Mouse (Mus musculus): ENCODE measurements around the gene Gnai3. TPM values are rescaled to one million over a fixed set of nuclear protein-coding genes. Genes with fewer than 3 reads are reported as not detected.
A peak's percentile ranks its signal among the peaks of the same experiment; 100 is the strongest.

Gene Gnai3
- polyA plus RNA-seq, 1 experiment from 2014 or later, result 146 TPM

DNA sequence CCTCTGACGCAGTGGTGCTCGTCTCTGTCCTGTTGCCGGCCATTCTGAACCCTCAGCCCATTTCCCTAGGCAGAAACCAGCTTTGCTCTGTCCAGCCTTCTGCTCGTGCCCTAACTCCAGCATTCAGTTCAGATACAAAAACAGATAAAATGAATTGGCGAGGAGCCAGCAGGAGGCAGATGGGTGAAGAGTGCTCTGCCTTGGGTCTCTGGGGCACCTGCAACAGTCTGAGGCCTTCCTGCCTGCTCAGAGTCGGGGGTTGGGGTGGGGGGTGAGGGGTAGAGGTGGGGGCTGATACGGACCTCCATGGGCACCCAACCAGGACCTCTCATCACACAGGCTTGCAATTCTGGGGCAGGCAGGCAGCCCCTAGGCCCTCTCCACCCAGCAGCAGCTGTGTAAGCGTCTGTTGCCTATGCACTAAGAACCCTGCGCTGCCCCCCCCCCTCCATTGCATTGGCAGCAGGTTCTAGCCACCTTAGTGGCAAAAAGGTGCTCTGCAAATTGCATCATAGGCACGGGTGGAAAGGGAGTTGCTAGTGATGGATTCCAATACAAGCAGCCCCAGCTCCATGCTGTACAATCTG is 72.9 kb downstream of the Gnai3 start:
- H3K4me3 ChIP-seq (ENCODE audit: low read depth, low read length), result no peak overlapping the region
- H3K27me3 ChIP-seq (replicated peaks; ENCODE audit: control insufficient read depth, insufficient read depth, low read length), result no peaks in the 10 kb centered on the region
- ATAC-seq (replicated peaks; ENCODE audit: low FRiP score) (no peak), DNase-seq (ENCODE audit: low spot score) (no peak)
- peaks cover 14% of the 10 kb centered on the region for H3K4me1 ChIP-seq (replicated peaks; ENCODE audit: control insufficient read depth, insufficient read depth, low read length)
- H3K4me2 ChIP-seq, result no peak overlapping the region
- H3K9me3 ChIP-seq (ENCODE audit: control insufficient read depth, low read length), result no peaks in the 10 kb centered on the region
- no peak overlapping the region for H3K9ac ChIP-seq (ENCODE audit: low read depth, low read length)
- no peak overlapping the region for H3K27ac ChIP-seq (ENCODE audit: low read depth, low read length)
- H3K36me3 ChIP-seq (ENCODE audit: control insufficient read depth, insufficient read depth, low read length), result peaks cover 41% of the 10 kb centered on the region
- 83% methylated on average over 10 of the region's 10 CpGs for WGBS

DNA sequence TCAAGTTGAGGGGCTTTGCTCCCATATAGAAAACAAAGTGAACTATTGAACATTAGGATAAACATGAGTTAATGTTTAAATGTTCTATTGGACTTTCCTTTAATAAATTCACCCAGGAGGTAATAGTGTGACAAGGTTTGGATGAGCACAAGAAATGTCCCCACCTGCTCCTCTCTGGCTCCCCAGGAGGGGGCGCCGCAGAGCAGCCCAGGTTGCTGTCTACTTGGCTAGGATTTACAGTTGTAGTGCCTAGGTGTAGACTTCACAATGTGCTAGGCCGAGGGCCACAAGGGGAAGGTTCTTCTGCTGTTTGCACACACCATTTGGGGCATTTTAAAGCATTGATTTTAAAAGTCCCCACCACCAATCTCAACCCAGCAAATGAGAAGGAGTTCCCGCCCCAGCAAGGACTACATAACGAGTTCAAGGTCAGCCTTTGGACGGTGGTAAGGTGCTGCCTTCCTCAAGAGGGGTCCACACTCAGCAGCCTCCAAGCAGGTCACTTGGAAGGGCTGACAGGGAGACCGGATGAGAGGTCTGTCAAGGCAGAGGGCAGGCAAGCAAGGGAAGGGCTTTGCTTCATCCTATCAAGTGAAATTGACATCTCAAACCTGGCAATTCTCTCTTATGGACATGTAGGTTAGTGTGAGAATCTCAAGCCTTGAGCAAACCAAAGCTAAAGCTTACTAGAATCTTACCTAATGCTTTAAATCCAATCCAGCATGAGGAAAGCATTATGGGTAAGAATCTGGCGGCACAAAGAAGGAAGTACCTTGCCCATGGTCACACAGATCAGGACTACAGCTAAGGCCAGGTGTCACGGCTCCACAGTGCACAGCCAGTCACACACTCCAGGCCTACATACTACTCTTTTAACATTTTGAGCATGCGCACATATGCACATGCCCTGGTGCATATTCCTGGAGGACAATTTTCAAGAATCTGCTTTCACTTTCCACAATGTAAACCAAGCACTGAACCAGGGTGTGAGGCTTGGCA is 75.4 kb downstream of the Gnai3 start:
- Histone ChIP-seq H3K4me1 (replicated peaks; ENCODE audit: control insufficient read depth, insufficient read depth, low read length) (peaks cover 15% of the 10 kb centered on the region), H3K9ac (ENCODE audit: low read depth, low read length) (no peak overlapping the region), H3K4me2 (no peak overlapping the region), H3K36me3 (ENCODE audit: control insufficient read depth, insufficient read depth, low read length) (peaks cover 17% of the 10 kb centered on the region), H3K27ac (ENCODE audit: low read depth, low read length) (no peak overlapping the region; the same call in 1 of the 2 replicates), H3K4me3 (ENCODE audit: low read depth, low read length) (no peak overlapping the region), H3K9me3 (ENCODE audit: control insufficient read depth, low read length) (no peaks in the 10 kb centered on the region), H3K27me3 (replicated peaks; ENCODE audit: control insufficient read depth, insufficient read depth, low read length) (no peaks in the 10 kb centered on the region)
- ATAC-seq (replicated peaks; ENCODE audit: low FRiP score) (peak; percentile 52; the same call in 1 of the 2 replicates), DNase-seq (ENCODE audit: low spot score) (peak; percentile 74)
- WGBS, result 60% methylated on average over 10 of the region's 10 CpGs

DNA sequence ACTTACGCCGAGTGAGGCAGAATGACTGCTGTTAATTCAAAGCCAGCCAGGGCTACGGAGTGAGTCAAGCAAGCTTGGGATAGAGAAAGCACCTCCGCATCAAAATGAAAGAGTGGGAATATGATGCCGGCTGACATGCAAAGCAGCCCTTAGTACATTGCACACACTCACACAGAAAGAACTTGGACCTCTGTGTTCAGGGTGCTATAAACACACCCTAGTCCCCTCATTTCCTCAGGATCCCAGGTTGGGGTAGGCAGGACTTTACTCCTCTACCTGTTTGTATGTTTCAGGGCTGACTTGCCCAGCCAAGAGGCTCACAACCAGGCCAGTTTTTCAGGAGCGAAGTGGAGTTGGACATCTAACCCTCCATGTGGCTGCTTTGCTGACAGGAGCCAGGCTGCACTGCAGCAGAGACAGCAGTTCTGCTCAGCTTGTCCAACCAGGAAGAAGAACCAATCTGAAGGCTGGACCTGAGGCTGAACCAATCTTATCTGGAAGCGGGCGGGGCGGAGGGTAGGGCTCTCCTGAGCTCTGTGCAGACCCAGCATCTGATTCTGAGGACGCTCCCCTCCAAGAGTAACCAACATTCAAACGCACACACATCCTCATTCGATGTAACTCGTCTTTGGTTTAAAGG is 76.6 kb downstream of the Gnai3 start:
- Histone ChIP-seq H3K36me3 (ENCODE audit: control insufficient read depth, insufficient read depth, low read length) (peaks cover 6% of the 10 kb centered on the region), H3K4me1 (replicated peaks; ENCODE audit: control insufficient read depth, insufficient read depth, low read length) (peaks cover 17% of the 10 kb centered on the region), H3K27ac (ENCODE audit: low read depth, low read length) (no peak overlapping the region), H3K9ac (ENCODE audit: low read depth, low read length) (no peak overlapping the region), H3K27me3 (replicated peaks; ENCODE audit: control insufficient read depth, insufficient read depth, low read length) (no peaks in the 10 kb centered on the region), H3K4me3 (ENCODE audit: low read depth, low read length) (no peak overlapping the region), H3K4me2 (peak overlapping the region; percentile 31), H3K9me3 (ENCODE audit: control insufficient read depth, low read length) (no peaks in the 10 kb centered on the region)
- ATAC-seq (replicated peaks; ENCODE audit: low FRiP score) (no peak; the same call in 1 of the 2 replicates), DNase-seq (ENCODE audit: low spot score) (no peak)
- 51% methylated on average over 13 of the region's 13 CpGs for WGBS

DNA sequence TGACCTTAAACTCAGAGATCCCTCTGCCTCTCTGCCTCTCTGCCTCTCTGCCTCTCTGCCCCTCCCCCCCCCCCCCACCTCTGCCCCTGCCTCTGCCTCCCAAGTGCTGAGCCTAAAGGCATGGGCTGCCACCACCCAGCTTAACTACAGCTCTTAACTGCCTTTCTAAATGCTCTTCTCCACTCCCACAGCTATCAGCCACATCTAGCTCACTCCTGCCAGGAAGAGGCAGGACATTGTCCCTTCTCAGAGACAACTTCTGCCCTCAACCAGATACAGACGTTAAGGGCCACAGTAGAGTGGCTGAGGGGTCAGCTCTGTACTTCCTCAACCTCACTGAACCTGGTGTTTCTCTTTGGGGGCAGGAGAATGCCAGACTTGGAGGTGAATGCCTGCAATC is 77.1 kb downstream of the Gnai3 start:
- H3K4me1 ChIP-seq (replicated peaks; ENCODE audit: control insufficient read depth, insufficient read depth, low read length), result peaks cover 17% of the 10 kb centered on the region
- no peaks in the 10 kb centered on the region for H3K9me3 ChIP-seq (ENCODE audit: control insufficient read depth, low read length)
- peaks cover 6% of the 10 kb centered on the region for H3K36me3 ChIP-seq (ENCODE audit: control insufficient read depth, insufficient read depth, low read length)
- no peak overlapping the region for H3K4me3 ChIP-seq (ENCODE audit: low read depth, low read length)
- no peaks in the 10 kb centered on the region for H3K27me3 ChIP-seq (replicated peaks; ENCODE audit: control insufficient read depth, insufficient read depth, low read length)
- H3K4me2 ChIP-seq, result no peak overlapping the region
- no peak overlapping the region for H3K9ac ChIP-seq (ENCODE audit: low read depth, low read length)
- 3% methylated on average over 1 of the region's 1 CpGs for WGBS
- DNase-seq (ENCODE audit: low spot score) (no peak), ATAC-seq (replicated peaks; ENCODE audit: low FRiP score) (no peak)
- no peak overlapping the region for H3K27ac ChIP-seq (ENCODE audit: low read depth, low read length)

DNA sequence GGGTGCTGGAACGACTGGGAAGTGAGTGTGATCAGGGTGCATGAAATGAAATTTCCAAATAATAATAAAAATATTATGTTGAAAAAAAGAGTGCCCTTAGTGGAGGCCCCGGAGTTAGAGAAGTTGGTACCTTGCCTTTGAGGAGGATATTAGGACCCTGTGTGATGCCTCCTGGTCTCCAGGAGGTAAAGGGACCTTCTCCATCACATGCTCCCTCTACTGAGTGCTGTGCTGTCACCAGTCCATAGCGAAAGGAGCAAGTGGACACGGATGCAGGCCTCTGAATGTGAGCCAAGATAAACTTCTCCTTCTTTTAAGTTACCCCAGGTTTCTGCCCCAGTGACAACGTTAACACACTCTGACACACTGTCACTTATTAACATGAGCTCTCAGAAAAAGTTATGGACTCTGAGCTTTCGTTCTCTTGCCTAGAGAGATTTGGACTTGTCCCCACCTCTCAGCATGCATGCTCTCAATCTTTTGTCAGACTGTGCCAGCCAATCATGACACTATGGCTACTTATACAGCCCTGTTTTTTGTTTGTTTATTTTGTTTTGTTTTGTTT is 78.5 kb downstream of the Gnai3 start:
- H3K27me3 ChIP-seq (replicated peaks; ENCODE audit: control insufficient read depth, insufficient read depth, low read length), result no peaks in the 10 kb centered on the region
- H3K4me1 ChIP-seq (replicated peaks; ENCODE audit: control insufficient read depth, insufficient read depth, low read length), result peaks cover 17% of the 10 kb centered on the region
- no peaks in the 10 kb centered on the region for H3K36me3 ChIP-seq (ENCODE audit: control insufficient read depth, insufficient read depth, low read length)
- no peak overlapping the region for H3K9ac ChIP-seq (ENCODE audit: low read depth, low read length)
- H3K4me3 ChIP-seq (ENCODE audit: low read depth, low read length), result no peak overlapping the region
- no peaks in the 10 kb centered on the region for H3K9me3 ChIP-seq (ENCODE audit: control insufficient read depth, low read length)
- ATAC-seq (replicated peaks; ENCODE audit: low FRiP score) (no peak), DNase-seq (ENCODE audit: low spot score) (no peak)
- no peak overlapping the region for H3K4me2 ChIP-seq
- 68% methylated on average over 6 of the region's 6 CpGs for WGBS
- no peak overlapping the region for H3K27ac ChIP-seq (ENCODE audit: low read depth, low read length)

DNA sequence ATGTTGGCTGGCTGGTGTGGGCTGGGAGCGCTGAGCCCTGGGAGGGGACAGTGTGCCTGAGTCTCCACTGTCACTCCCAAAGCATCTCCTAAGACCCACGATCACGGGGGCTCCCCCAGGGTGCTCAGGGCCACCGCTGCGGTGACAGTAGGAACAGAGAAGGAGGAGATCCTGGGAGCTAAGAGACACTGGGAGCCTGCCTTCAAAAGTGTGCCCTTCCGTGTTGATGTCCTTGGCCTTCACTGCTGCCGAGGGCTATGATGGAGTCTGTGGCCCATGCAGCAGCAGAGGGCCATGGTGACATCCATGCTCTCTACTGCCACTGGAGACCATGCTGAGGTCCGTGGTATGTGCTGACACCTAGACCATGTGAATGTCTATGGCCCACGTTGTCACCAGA is 80.4 kb downstream of the Gnai3 start:
- 73% methylated on average over 9 of the region's 9 CpGs for WGBS
- H3K4me3 ChIP-seq (ENCODE audit: low read depth, low read length), result no peak overlapping the region
- no peak overlapping the region for H3K9ac ChIP-seq (ENCODE audit: low read depth, low read length)
- no peak overlapping the region for H3K27ac ChIP-seq (ENCODE audit: low read depth, low read length)
- H3K9me3 ChIP-seq (ENCODE audit: control insufficient read depth, low read length), result no peaks in the 10 kb centered on the region
- H3K4me2 ChIP-seq, result no peak overlapping the region
- H3K27me3 ChIP-seq (replicated peaks; ENCODE audit: control insufficient read depth, insufficient read depth, low read length), result no peaks in the 10 kb centered on the region
- H3K4me1 ChIP-seq (replicated peaks; ENCODE audit: control insufficient read depth, insufficient read depth, low read length), result peaks cover 17% of the 10 kb centered on the region
- no peak for ATAC-seq (replicated peaks; ENCODE audit: low FRiP score)
- H3K36me3 ChIP-seq (ENCODE audit: control insufficient read depth, insufficient read depth, low read length), result no peaks in the 10 kb centered on the region
- no peak for DNase-seq (ENCODE audit: low spot score)

DNA sequence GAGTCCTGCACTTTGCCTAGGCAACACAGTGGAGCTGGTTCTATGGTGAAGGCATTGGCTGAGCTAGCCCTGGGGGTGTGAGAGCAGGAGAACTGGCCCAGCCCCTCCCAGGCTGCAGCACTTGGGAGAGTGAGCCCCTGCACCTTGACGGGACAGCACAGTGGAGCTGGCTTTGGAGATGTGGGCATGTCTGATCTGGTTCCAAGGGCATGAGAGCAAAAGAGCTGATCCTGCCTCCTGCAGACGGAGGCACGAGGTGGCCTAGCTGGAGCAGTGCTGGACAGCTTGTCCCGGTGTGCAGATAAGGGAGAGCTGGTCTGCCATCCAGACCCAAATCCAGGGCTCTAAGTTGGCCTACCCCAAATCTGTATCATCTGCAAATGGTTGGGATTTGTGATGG is 81.3 kb downstream of the Gnai3 start:
- Histone ChIP-seq H3K9me3 (ENCODE audit: control insufficient read depth, low read length) (no peaks in the 10 kb centered on the region), H3K4me2 (no peak overlapping the region), H3K27ac (ENCODE audit: low read depth, low read length) (no peak overlapping the region), H3K9ac (ENCODE audit: low read depth, low read length) (peak overlapping the region; percentile 12; the same call in 1 of the 2 replicates), H3K27me3 (replicated peaks; ENCODE audit: control insufficient read depth, insufficient read depth, low read length) (no peaks in the 10 kb centered on the region), H3K4me1 (replicated peaks; ENCODE audit: control insufficient read depth, insufficient read depth, low read length) (peaks cover 12% of the 10 kb centered on the region), H3K4me3 (ENCODE audit: low read depth, low read length) (no peak overlapping the region), H3K36me3 (ENCODE audit: control insufficient read depth, insufficient read depth, low read length) (no peaks in the 10 kb centered on the region)
- no peak for ATAC-seq (replicated peaks; ENCODE audit: low FRiP score)
- 73% methylated on average over 4 of the region's 4 CpGs for WGBS
- DNase-seq (ENCODE audit: low spot score), result no peak

DNA sequence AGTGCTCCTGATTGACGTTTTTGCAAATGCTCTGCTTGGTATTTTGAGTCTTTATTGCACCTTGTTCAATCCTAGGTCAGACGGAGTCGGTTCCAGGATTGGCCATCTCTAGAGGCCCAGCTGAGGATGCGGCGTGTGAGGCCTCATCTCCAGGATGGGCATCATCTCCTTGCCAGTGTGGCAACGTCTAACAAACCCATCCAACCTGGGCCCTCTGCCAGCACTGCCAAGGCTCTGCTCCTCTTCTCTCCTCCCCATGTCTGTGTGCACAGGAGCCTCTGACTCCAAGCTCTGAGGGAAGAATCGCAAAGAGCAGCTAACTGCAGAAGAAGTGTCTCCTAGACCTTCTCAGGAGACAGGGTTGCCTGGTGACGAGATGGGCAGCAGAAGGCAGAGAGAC is 83.3 kb downstream of the Gnai3 start:
- 0 out of 2 replicates have a peak, but pooled peaks cover 3% of the 10 kb centered on the region for H3K4me1 ChIP-seq (replicated peaks; ENCODE audit: control insufficient read depth, insufficient read depth, low read length)
- 84% methylated on average over 8 of the region's 8 CpGs for whole genome bisulfite sequencing
- H3K9me3 ChIP-seq (ENCODE audit: control insufficient read depth, low read length), result no peaks in the 10 kb centered on the region
- H3K36me3 ChIP-seq (ENCODE audit: control insufficient read depth, insufficient read depth, low read length), result no peaks in the 10 kb centered on the region
- DNase-seq (ENCODE audit: low spot score) (no peak), ATAC-seq (replicated peaks; ENCODE audit: low FRiP score) (no peak)
- H3K4me2 ChIP-seq, result no peak overlapping the region
- H3K27me3 ChIP-seq (replicated peaks; ENCODE audit: control insufficient read depth, insufficient read depth, low read length), result no peaks in the 10 kb centered on the region
- no peak overlapping the region for H3K27ac ChIP-seq (ENCODE audit: low read depth, low read length)
- no peak overlapping the region for H3K9ac ChIP-seq (ENCODE audit: low read depth, low read length)
- H3K4me3 ChIP-seq (ENCODE audit: low read depth, low read length), result no peak overlapping the region

Data from liver, embryonic 11.5 days (tissue).